In genomic region chr13:76064363-76064945, GRCm38 (mm10) we compare ENCODE assay signal across 14 mouse cellular contexts. TPM values are rescaled to one million over a fixed set of nuclear protein-coding genes. Genes with fewer than 3 reads are reported as not detected.
DNase-seq lines count a peak whose midpoint lies in the region; ATAC-seq and TF ChIP-seq lines count a peak whose summit lies in the region.
"Had no signal": no experiment of that assay in that cellular context is flagged by ENCODE, and none has a peak within 500 bp of the region (broad histone marks: within the 10 kb centered on the region; RNA-seq: fewer than 3 reads in every experiment).

No protein-coding gene starts in this region.

- 76% methylated on average over 13 of the region's 13 CpGs for WGBS in kidney, embryonic 14.5 days
- 88% methylated on average over 13 of the region's 13 CpGs for WGBS in intestine, postnatal 0 days
- 96% methylated on average over 13 of the region's 13 CpGs for WGBS in thymus, adult 2 months

- H3K27ac ChIP-seq in kidney, embryonic 14.5 days (ENCODE audit: low read depth, low read length): no peak overlapping the region
- H3K27ac ChIP-seq in intestine, postnatal 0 days (ENCODE audit: low read depth, low read length): no peak overlapping the region
- H3K27ac ChIP-seq in thymus, adult 2 months (ENCODE audit: control insufficient read depth, insufficient read depth, low read length): no peak overlapping the region
- H3K27ac ChIP-seq: heart, embryonic 15.5 days; stomach, embryonic 15.5 days had no signal

- no peak overlapping the region for H3K9ac ChIP-seq in kidney, embryonic 14.5 days (ENCODE audit: low read depth, low read length)
- H3K9ac ChIP-seq in intestine, postnatal 0 days (ENCODE audit: low read depth, low read length): no peak overlapping the region
- H3K9ac ChIP-seq: heart, embryonic 15.5 days; lung, embryonic 14.5 days; stomach, embryonic 15.5 days had no signal

- ATAC-seq in kidney, embryonic 14.5 days (ENCODE audit: low FRiP score, low TSS enrichment): peak; percentile 66
- peak; percentile 22; the same call in 1 of the 2 replicates for ATAC-seq in intestine, postnatal 0 days

- no peak for TF ChIP-seq CTCF in intestine, postnatal 0 days (IDR thresholded peaks at IDR 0.05; ENCODE audit: low read depth)
- TF ChIP-seq CTCF in thymus, adult 2 months (IDR thresholded peaks at IDR 0.05; ENCODE audit: borderline replicate concordance, control insufficient read depth, extremely low read depth, insufficient read depth, low read length, poor library complexity): no peak

- no peaks in the 10 kb centered on the region for H3K27me3 ChIP-seq in kidney, embryonic 14.5 days (ENCODE audit: control insufficient read depth, insufficient read depth, low read length)
- no peaks in the 10 kb centered on the region for H3K27me3 ChIP-seq in intestine, postnatal 0 days (replicated peaks; ENCODE audit: control insufficient read depth, insufficient read depth, low read length)
- no peaks in the 10 kb centered on the region for H3K27me3 ChIP-seq in thymus, adult 2 months (ENCODE audit: control insufficient read depth, insufficient read depth, low read length)
- H3K27me3 ChIP-seq: heart, embryonic 15.5 days; stomach, embryonic 15.5 days had no signal

- H3K36me3 ChIP-seq in kidney, embryonic 14.5 days (ENCODE audit: control insufficient read depth, insufficient read depth, low read length): peaks cover 5% of the 10 kb centered on the region; the same call in 1 of the 2 replicates
- H3K36me3 ChIP-seq in intestine, postnatal 0 days (ENCODE audit: control insufficient read depth, insufficient read depth): peaks cover 8% of the 10 kb centered on the region
- no peaks in the 10 kb centered on the region for H3K36me3 ChIP-seq in thymus, adult 2 months (ENCODE audit: control insufficient read depth, insufficient read depth, low read length)
- H3K36me3 ChIP-seq: heart, embryonic 15.5 days; stomach, embryonic 15.5 days had no signal

- no peak for TF ChIP-seq POLR2A in thymus, adult 2 months (IDR thresholded peaks at IDR 0.05; ENCODE audit: control insufficient read depth, extremely low read depth, insufficient read depth, low read length, poor library complexity)

- no peaks in the 10 kb centered on the region for H3K9me3 ChIP-seq in kidney, embryonic 14.5 days (ENCODE audit: control insufficient read depth, low read length)
- H3K9me3 ChIP-seq in intestine, postnatal 0 days (ENCODE audit: control insufficient read depth): no peaks in the 10 kb centered on the region
- H3K9me3 ChIP-seq: heart, embryonic 15.5 days; stomach, embryonic 15.5 days had no signal

- no peak overlapping the region for H3K4me2 ChIP-seq in kidney, embryonic 14.5 days (replicated peaks; ENCODE audit: low read depth, low read length)
- no peak overlapping the region for H3K4me2 ChIP-seq in intestine, postnatal 0 days (replicated peaks; ENCODE audit: low read depth)
- H3K4me2 ChIP-seq: heart, embryonic 15.5 days; lung, embryonic 14.5 days; stomach, embryonic 15.5 days had no signal

- no peak overlapping the region for H3K4me3 ChIP-seq in kidney, embryonic 14.5 days (ENCODE audit: low read length)
- H3K4me3 ChIP-seq in intestine, postnatal 0 days (ENCODE audit: low read depth, low read length): no peak overlapping the region
- H3K4me3 ChIP-seq in thymus, adult 2 months (ENCODE audit: control insufficient read depth, insufficient read depth, low read length): no peak overlapping the region
- H3K4me3 ChIP-seq: heart, embryonic 15.5 days; stomach, embryonic 15.5 days had no signal

- DNase-seq in adrenal gland, adult 2 months: peak; percentile 4
- no peak for DNase-seq in adrenal gland, postnatal 25 days
- no peak for DNase-seq in kidney, postnatal 36 days
- peak; percentile 46 for DNase-seq in R1 (ENCODE audit: low read depth, low spot score)
- DNase-seq in testis, postnatal 14 days (ENCODE audit: low spot score): no peak
- DNase-seq in thymus, adult 2 months: no peak
- DNase-seq: cerebellum, adult 18-20 months; left cerebral cortex, postnatal 4 days; lung, embryonic 14.5 days had no signal

- H3K4me1 ChIP-seq in kidney, embryonic 14.5 days (ENCODE audit: control insufficient read depth, insufficient read depth, low read length): no peaks in the 10 kb centered on the region
- no peaks in the 10 kb centered on the region for H3K4me1 ChIP-seq in intestine, postnatal 0 days (replicated peaks; ENCODE audit: control insufficient read depth, insufficient read depth, low read length)
- H3K4me1 ChIP-seq in thymus, adult 2 months (replicated peaks; ENCODE audit: control insufficient read depth, insufficient read depth, low read length): no peaks in the 10 kb centered on the region
- H3K4me1 ChIP-seq: heart, embryonic 15.5 days; stomach, embryonic 15.5 days had no signal

RNA-seq across cellular contexts. Expression of gene Gpr150, which starts 7.7 kb away (rescaled TPM):
- under 1 TPM in 1 of 2 experiments, not detected in 1; 0.14 TPM for total RNA-seq in adrenal gland, adult 2 months (2021)
- polyA plus RNA-seq in adrenal gland, adult 2 months (2012; rRNA removed): 0.09 and 0.10 TPM in 2 replicates
- total RNA-seq in adrenal gland, postnatal 25 days (2021): 0.15 TPM in 1 of 2 replicates, not detected in the other
- 0.11 and 0.19 TPM in 2 replicates for polyA plus RNA-seq in kidney, embryonic 14.5 days (2014; fragmentation: Nextera tagmentation; extraction: Ambion mirVana)
- 0.07 and 0.09 TPM in 2 replicates for polyA plus RNA-seq in intestine, postnatal 0 days (2015; fragmentation: Nextera tagmentation; extraction: Ambion mirVana)
- polyA plus RNA-seq in thymus, adult 2 months (2012; rRNA removed): 0.18 and 0.36 TPM in 2 replicates
- total RNA-seq: gastrocnemius, postnatal 4 days had no signal
- polyA plus RNA-seq: heart, embryonic 15.5 days had no signal

RNA-seq across cellular contexts. Expression of gene Arsk, which starts 34.0 kb away (rescaled TPM):
- 10 to 100 TPM; 12.1 to 12.3 TPM for total RNA-seq in adrenal gland, adult 2 months (2021)
- polyA plus RNA-seq in adrenal gland, adult 2 months (2012; rRNA removed): 2.9 and 3.4 TPM in 2 replicates
- total RNA-seq in adrenal gland, postnatal 25 days (2021): 8.0 and 11.2 TPM in 2 replicates
- 8.8 and 10.5 TPM in 2 replicates for polyA plus RNA-seq in kidney, embryonic 14.5 days (2014; fragmentation: Nextera tagmentation; extraction: Ambion mirVana)
- polyA plus RNA-seq in intestine, postnatal 0 days (2015; fragmentation: Nextera tagmentation; extraction: Ambion mirVana): 2.3 and 3.1 TPM in 2 replicates
- 3.0 and 3.3 TPM in 2 replicates for polyA plus RNA-seq in thymus, adult 2 months (2012; rRNA removed)

RNA-seq across cellular contexts. Expression of gene Ttc37, which starts 34.1 kb away (rescaled TPM):
- 10 to 100 TPM; 27.9 to 29.8 TPM for total RNA-seq in adrenal gland, adult 2 months (2021)
- polyA plus RNA-seq in adrenal gland, adult 2 months (2012; rRNA removed): 6.8 and 8.1 TPM in 2 replicates
- total RNA-seq in adrenal gland, postnatal 25 days (2021): 33.6 and 34.1 TPM in 2 replicates
- 12.2 and 21.5 TPM in 2 replicates for polyA plus RNA-seq in kidney, embryonic 14.5 days (2014; fragmentation: Nextera tagmentation; extraction: Ambion mirVana)
- polyA plus RNA-seq in intestine, postnatal 0 days (2015; fragmentation: Nextera tagmentation; extraction: Ambion mirVana): 3.9 and 4.0 TPM in 2 replicates
- polyA plus RNA-seq in thymus, adult 2 months (2012; rRNA removed): 8.1 and 8.5 TPM in 2 replicates

RNA-seq across cellular contexts. Expression of gene Rfesd, which starts 45.9 kb away (rescaled TPM):
- total RNA-seq in adrenal gland, adult 2 months (2021): 10 to 100 TPM; 17.8 to 25.7 TPM
- 5.9 and 6.3 TPM in 2 replicates for polyA plus RNA-seq in adrenal gland, adult 2 months (2012; rRNA removed)
- total RNA-seq in adrenal gland, postnatal 25 days (2021): 27.7 and 30.7 TPM in 2 replicates
- polyA plus RNA-seq in kidney, embryonic 14.5 days (2014; fragmentation: Nextera tagmentation; extraction: Ambion mirVana): 19.8 and 24.4 TPM in 2 replicates
- 16.6 and 16.7 TPM in 2 replicates for polyA plus RNA-seq in intestine, postnatal 0 days (2015; fragmentation: Nextera tagmentation; extraction: Ambion mirVana)
- 7.1 and 7.4 TPM in 2 replicates for polyA plus RNA-seq in thymus, adult 2 months (2012; rRNA removed)

Comparison
In these comparisons a context has a peak if more than half of its experiments do, and no peak if none do; other contexts are left out.
1. DNase-seq: peak in adrenal gland, adult 2 months (single experiment) and R1 (single experiment); none in adrenal gland, postnatal 25 days (single experiment), kidney, postnatal 36 days (0 of 2), testis, postnatal 14 days (single experiment) and thymus, adult 2 months (single experiment).